Mouse (Mus musculus) hindbrain, embryonic 11.5 days (tissue): Measurements from ENCODE around the gene Morn1. TPM values are rescaled to one million over a fixed set of nuclear protein-coding genes. Genes with fewer than 3 reads are reported as not detected.

Experiments
- ATAC-seq: fragments of 200-750 bp; cut with Nextera tagmentation; 2 replicates; pipeline ENCODE4 v1.8.0; 2017; ENCODE audit warnings: mild to moderate bottlenecking, moderate TSS enrichment, moderate library complexity; ENCODE audit not compliant: low FRiP score
- DNase-seq: peaks from one replicate; pipeline ENCODE4 v3.0.0-alpha.2; 2015; ENCODE audit warnings: low spot score
- H3K27ac ChIP-seq: fragments of 300-500 bp; sonication (generic); 2 replicates; pipeline ENCODE4 v1.5.1; 2014; ENCODE audit warnings: mild to moderate bottlenecking, low read depth, low read length
- H3K27me3 ChIP-seq: fragments of 300-500 bp; sonication (generic); 2 replicates; pipeline ENCODE4 v1.6.1; 2014; ENCODE audit warnings: mild to moderate bottlenecking, low read length, moderate library complexity, mixed read lengths; ENCODE audit not compliant: control insufficient read depth, insufficient read depth
- H3K36me3 ChIP-seq: fragments of 300-500 bp; sonication (generic); 2 replicates; pipeline ENCODE4 v1.6.1; 2014; ENCODE audit warnings: mild to moderate bottlenecking, low read length, moderate library complexity, mixed read lengths; ENCODE audit not compliant: control insufficient read depth, insufficient read depth
- H3K4me1 ChIP-seq: fragments of 300-500 bp; sonication (generic); replicated peaks from 2 replicates; pipeline ENCODE4 v1.6.1; 2014; ENCODE audit warnings: low read length, mixed read lengths; ENCODE audit not compliant: control insufficient read depth, insufficient read depth
- H3K4me2 ChIP-seq: fragments of 300-500 bp; sonication (generic); replicated peaks from 2 replicates; pipeline ENCODE4 v1.6.1; 2014; ENCODE audit warnings: mild to moderate bottlenecking, low read depth, low read length
- H3K4me3 ChIP-seq: fragments of 300-500 bp; sonication (generic); 2 replicates; pipeline ENCODE4 v1.5.1; 2014; ENCODE audit warnings: low read depth, low read length
- H3K9ac ChIP-seq: fragments of 300-500 bp; sonication (generic); 2 replicates; pipeline ENCODE4 v1.6.1; 2014; ENCODE audit warnings: low read depth, low read length
- H3K9me3 ChIP-seq: fragments of 300-500 bp; sonication (generic); 2 replicates; pipeline ENCODE4 v1.6.1; 2016; ENCODE audit warnings: low read length; ENCODE audit not compliant: control insufficient read depth
- WGBS: fragments of 180-500 bp; shearing (Covaris S2); extraction: QIAGEN DNeasy Blood & Tissue Kit; methylation state at CpG from one replicate; pipeline ENCODE4 v1.1.7; 2014; 5-methylcytosine and 5-hydroxymethylcytosine counted together
- polyA plus RNA-seq: library from polyadenylated mRNA; unstranded; fragments of >200 nt; fragmentation: Nextera tagmentation; extraction: Ambion mirVana; gene quantifications from 2 replicates; pipeline ENCODE4 v1.2.1, GENCODE M21; 2014

Morn1 gene
- 3.3 and 4.2 TPM in 2 replicates for polyA plus RNA-seq

GRCm38 (mm10) chr4:155086108-155087024 lies at the start of gene Morn1, which contains the start of gene Rer1:
Morn1 (plus strand) TSS chr4:155086577.
Rer1 (minus strand) TSS chr4:155086382.
- no peaks in the 10 kb centered on the region for H3K9me3 ChIP-seq
- 0 out of 2 replicates have a peak, but pooled peaks cover 3% of the 10 kb centered on the region for H3K36me3 ChIP-seq
- under 1% methylated on average over 70 of the region's 85 CpGs for WGBS
- H3K27me3 ChIP-seq, result no peaks in the 10 kb centered on the region
- peak within 1 kb of the TSS; percentile 98 for H3K4me3 ChIP-seq
- peak within 1 kb of the TSS; percentile 92 for H3K4me2 ChIP-seq
- peak within 1 kb of the TSS; percentile 92 for H3K27ac ChIP-seq
- DNase-seq, result peak; percentile 100
- peaks cover 5% of the 10 kb centered on the region for H3K4me1 ChIP-seq
- peak within 1 kb of the TSS; percentile 90 for H3K9ac ChIP-seq
- peak; percentile 96 for ATAC-seq

- Histone ChIP-seq H3K4me2 (no peak overlapping the region), H3K9ac (peak overlapping the region; percentile 7; the same call in 1 of the 2 replicates), H3K4me3 (no peak overlapping the region), H3K9me3 (no peaks in the 10 kb centered on the region), H3K4me1 (peaks cover 16% of the 10 kb centered on the region), H3K36me3 (no peaks in the 10 kb centered on the region), H3K27me3 (peaks cover 35% of the 10 kb centered on the region), H3K27ac (no peak overlapping the region)
- DNase-seq (peak; percentile 51), ATAC-seq (peak; percentile 34; the same call in 1 of the 2 replicates)
- 27% methylated on average over 9 of the region's 9 CpGs for WGBS
Observed at GRCm38 (mm10) chr4:155040197-155040596, 46.2 kb upstream of the Morn1 start.

GRCm38 (mm10) chr4:155040696-155041095 lies 45.7 kb upstream of the Morn1 start:
- ATAC-seq, result no peak
- Histone ChIP-seq H3K4me1 (peaks cover 16% of the 10 kb centered on the region), H3K36me3 (no peaks in the 10 kb centered on the region), H3K4me3 (no peak overlapping the region), H3K27ac (no peak overlapping the region), H3K9me3 (no peaks in the 10 kb centered on the region), H3K9ac (no peak overlapping the region; the same call in 1 of the 2 replicates), H3K27me3 (peaks cover 35% of the 10 kb centered on the region), H3K4me2 (no peak overlapping the region)
- 65% methylated on average over 6 of the region's 6 CpGs for WGBS
- DNase-seq, result no peak

- no peaks in the 10 kb centered on the region for H3K9me3 ChIP-seq
- no peak overlapping the region for H3K27ac ChIP-seq
- no peak for DNase-seq
- WGBS, result 2% methylated on average over 51 of the region's 65 CpGs
- peaks cover 35% of the 10 kb centered on the region for H3K27me3 ChIP-seq
- H3K4me3 ChIP-seq, result peak overlapping the region; percentile 43
- no peak for ATAC-seq
- H3K9ac ChIP-seq, result peak overlapping the region; percentile 63
- no peaks in the 10 kb centered on the region for H3K36me3 ChIP-seq
- peaks cover 16% of the 10 kb centered on the region for H3K4me1 ChIP-seq
- H3K4me2 ChIP-seq, result peak overlapping the region; percentile 96
Observed at GRCm38 (mm10) chr4:155042606-155043288, 43.6 kb upstream of the Morn1 start.

GRCm38 (mm10) chr4:155043289-155043625 lies 43.1 kb upstream of the Morn1 start:
- no peak for DNase-seq
- H3K27ac ChIP-seq, result no peak overlapping the region
- WGBS, result 2% methylated on average over 25 of the region's 25 CpGs
- peak overlapping the region; percentile 43 for H3K4me3 ChIP-seq
- H3K9me3 ChIP-seq, result no peaks in the 10 kb centered on the region
- peak overlapping the region; percentile 63 for H3K9ac ChIP-seq
- H3K27me3 ChIP-seq, result peaks cover 35% of the 10 kb centered on the region
- ATAC-seq, result no peak
- H3K36me3 ChIP-seq, result no peaks in the 10 kb centered on the region
- H3K4me2 ChIP-seq, result peak overlapping the region; percentile 96
- H3K4me1 ChIP-seq, result peaks cover 16% of the 10 kb centered on the region

GRCm38 (mm10) chr4:155046636-155047035 lies 39.7 kb upstream of the Morn1 start:
- Histone ChIP-seq H3K27me3 (peaks cover 30% of the 10 kb centered on the region), H3K36me3 (no peaks in the 10 kb centered on the region), H3K4me1 (peaks cover 9% of the 10 kb centered on the region), H3K4me3 (no peak overlapping the region), H3K27ac (no peak overlapping the region), H3K9ac (no peak overlapping the region), H3K9me3 (no peaks in the 10 kb centered on the region), H3K4me2 (no peak overlapping the region)
- ATAC-seq (no peak), DNase-seq (no peak)
- 88% methylated on average over 14 of the region's 14 CpGs for WGBS

GRCm38 (mm10) chr4:155050116-155050515 lies 36.3 kb upstream of the Morn1 start:
- no peak overlapping the region for H3K9ac ChIP-seq
- no peaks in the 10 kb centered on the region for H3K36me3 ChIP-seq
- H3K27me3 ChIP-seq, result no peaks in the 10 kb centered on the region
- H3K4me3 ChIP-seq, result no peak overlapping the region
- DNase-seq, result no peak
- no peak overlapping the region for H3K4me2 ChIP-seq
- no peak overlapping the region for H3K27ac ChIP-seq
- ATAC-seq, result no peak
- H3K9me3 ChIP-seq, result no peaks in the 10 kb centered on the region
- H3K4me1 ChIP-seq, result no peaks in the 10 kb centered on the region
- 86% methylated on average over 7 of the region's 7 CpGs for WGBS

GRCm38 (mm10) chr4:155056724-155057123 lies 29.7 kb upstream of the Morn1 start, which contains the start of gene Plch2:
Plch2 (minus strand) TSS chr4:155056784.
- H3K36me3 ChIP-seq, result no peaks in the 10 kb centered on the region
- no peak for ATAC-seq
- H3K4me3 ChIP-seq, result no peak within 1 kb of the TSS
- no peak for DNase-seq
- 69% methylated on average over 10 of the region's 10 CpGs for WGBS
- 0 out of 2 replicates have a peak, but pooled peaks cover 3% of the 10 kb centered on the region for H3K4me1 ChIP-seq
- H3K27me3 ChIP-seq, result no peaks in the 10 kb centered on the region
- no peak within 1 kb of the TSS for H3K4me2 ChIP-seq
- H3K27ac ChIP-seq, result no peak within 1 kb of the TSS
- no peaks in the 10 kb centered on the region for H3K9me3 ChIP-seq
- H3K9ac ChIP-seq, result 0 out of 2 replicates have a peak within 1 kb of the TSS, but pooled peaks have one; percentile 15
